Mouse (Mus musculus) large intestine, adult 2 months (tissue): ENCODE measurements around the gene Krtap5-3. TPM values are rescaled to one million over a fixed set of nuclear protein-coding genes. Genes with fewer than 3 reads are reported as not detected.
A peak's percentile ranks its signal among the peaks of the same experiment; 100 is the strongest.
"Not testable (repeated sequence)": the region's sequence is repeated elsewhere in the genome, so short reads cannot be mapped to it uniquely, and the experiment has no call there.

ENCODE experiments used
- DNase-seq: peaks from one replicate; pipeline ENCODE4 v3.0.0-alpha.2; 2012; ENCODE audit warnings: low read depth, low spot score
- WGBS: fragments of 180-500 bp; shearing (Covaris S2); methylation state at CpG from one replicate; pipeline ENCODE4 v1.1.7; 2018; 5-methylcytosine and 5-hydroxymethylcytosine counted together
- polyA plus RNA-seq: library from polyadenylated mRNA; depleted of rRNA; stranded (reverse); fragments of >200 nt; gene quantifications from 2 replicates; pipeline ENCODE4 v1.2.3, GENCODE M21; 2012; rRNA removed

The Krtap5-3 gene
- polyA plus RNA-seq, result 0.42 TPM in 1 of 2 replicates, not detected in the other

- no peak for DNase-seq
- 16% methylated on average over 1 of the region's 1 CpGs for WGBS
Observed at GRCm38 (mm10) chr7:142201064-142201463, at the start of gene Krtap5-3. Gene Krtap5-3 (plus strand): TSS chr7:142201364.

GRCm38 (mm10) chr7:142152191-142152590, 49.0 kb upstream of the Krtap5-3 start:
- no peak for DNase-seq
- WGBS, result 69% methylated on average over 4 of the region's 4 CpGs

GRCm38 (mm10) chr7:142155308-142155707, 45.9 kb upstream of the Krtap5-3 start:
- peak; percentile 33 for DNase-seq
- WGBS, result 11% methylated on average over 1 of the region's 1 CpGs

- WGBS, result 11% methylated on average over 2 of the region's 2 CpGs
- not testable (repeated sequence) for DNase-seq
Observed at GRCm38 (mm10) chr7:142157013-142157412, 44.2 kb upstream of the Krtap5-3 start, which contains the start of gene Gm29735. Gene Gm29735 (minus strand): TSS chr7:142157113.

GRCm38 (mm10) chr7:142159366-142159765, 41.8 kb upstream of the Krtap5-3 start:
- 94% methylated on average over 3 of the region's 3 CpGs for WGBS
- DNase-seq, result no peak

- not testable (repeated sequence) for DNase-seq
Observed at GRCm38 (mm10) chr7:142165639-142166038, 35.5 kb upstream of the Krtap5-3 start, which contains the start of gene Gm4553. Gene Gm4553 (minus strand): TSS chr7:142165739.

GRCm38 (mm10) chr7:142169836-142170235, 31.3 kb upstream of the Krtap5-3 start:
- no peak for DNase-seq
- WGBS, result 55% methylated on average over 3 of the region's 3 CpGs

- not testable (repeated sequence) for DNase-seq
Observed at GRCm38 (mm10) chr7:142175905-142176304, 25.3 kb upstream of the Krtap5-3 start, which contains the start of gene Krtap5-2. Gene Krtap5-2 (minus strand): TSS chr7:142176005.

GRCm38 (mm10) chr7:142178685-142179084, 22.5 kb upstream of the Krtap5-3 start:
- 71% methylated on average over 1 of the region's 1 CpGs for WGBS
- no peak for DNase-seq

GRCm38 (mm10) chr7:142181021-142181420, 20.1 kb upstream of the Krtap5-3 start:
- DNase-seq, result no peak

GRCm38 (mm10) chr7:142188156-142188555, 13.0 kb upstream of the Krtap5-3 start:
- WGBS, result 54% methylated on average over 2 of the region's 2 CpGs
- no peak for DNase-seq

More at GRCm38 (mm10) chr7:142181021-142181420, 20.1 kb upstream of the Krtap5-3 start:
- WGBS, result 46% methylated on average over 1 of the region's 1 CpGs

GRCm38 (mm10) chr7:142190289-142190688, 10.9 kb upstream of the Krtap5-3 start, which contains the start of gene Gm10153:
Gene Gm10153 (minus strand): TSS chr7:142190389.
- DNase-seq, result no peak
- 8% methylated on average over 2 of the region's 2 CpGs for WGBS

- WGBS, result 58% methylated on average over 2 of the region's 2 CpGs
- DNase-seq, result no peak
Observed at GRCm38 (mm10) chr7:142198748-142199147, 2.4 kb upstream of the Krtap5-3 start.

GRCm38 (mm10) chr7:142205488-142205887, 4.3 kb downstream of the Krtap5-3 start:
- peak; percentile 59 for DNase-seq

- not testable (repeated sequence) for DNase-seq
- WGBS, result 90% methylated on average over 5 of the region's 5 CpGs
Observed at GRCm38 (mm10) chr7:142206891-142207290, 5.7 kb downstream of the Krtap5-3 start.

GRCm38 (mm10) chr7:142211559-142211958, 10.4 kb downstream of the Krtap5-3 start, which contains the start of gene Gm7579:
Gene Gm7579 (plus strand): TSS chr7:142211859.
- DNase-seq, result no peak
- 41% methylated on average over 1 of the region's 1 CpGs for WGBS

- WGBS, result 54% methylated on average over 1 of the region's 1 CpGs
- not testable (repeated sequence) for DNase-seq
Observed at GRCm38 (mm10) chr7:142212136-142212535, 11.0 kb downstream of the Krtap5-3 start.

- DNase-seq, result no peak
- WGBS, result 38% methylated on average over 2 of the region's 2 CpGs
Observed at GRCm38 (mm10) chr7:142224518-142224917, 23.4 kb downstream of the Krtap5-3 start.

- WGBS, result 46% methylated on average over 3 of the region's 3 CpGs
- not testable (repeated sequence) for DNase-seq
Observed at GRCm38 (mm10) chr7:142229871-142230270, 28.7 kb downstream of the Krtap5-3 start, which contains the start of gene Krtap5-5. Gene Krtap5-5 (minus strand): TSS chr7:142229971.

- 13% methylated on average over 1 of the region's 1 CpGs for WGBS
- peak; percentile 18 for DNase-seq
Observed at GRCm38 (mm10) chr7:142231540-142231939, 30.4 kb downstream of the Krtap5-3 start.

GRCm38 (mm10) chr7:142240978-142241377, 39.8 kb downstream of the Krtap5-3 start, which contains the start of gene Gm40460:
Gene Gm40460 (minus strand): TSS chr7:142241078.
- WGBS, result 39% methylated on average over 2 of the region's 2 CpGs
- no peak for DNase-seq
